13 mouse cellular contexts compared by ENCODE assay signal in the genomic region with DNA sequence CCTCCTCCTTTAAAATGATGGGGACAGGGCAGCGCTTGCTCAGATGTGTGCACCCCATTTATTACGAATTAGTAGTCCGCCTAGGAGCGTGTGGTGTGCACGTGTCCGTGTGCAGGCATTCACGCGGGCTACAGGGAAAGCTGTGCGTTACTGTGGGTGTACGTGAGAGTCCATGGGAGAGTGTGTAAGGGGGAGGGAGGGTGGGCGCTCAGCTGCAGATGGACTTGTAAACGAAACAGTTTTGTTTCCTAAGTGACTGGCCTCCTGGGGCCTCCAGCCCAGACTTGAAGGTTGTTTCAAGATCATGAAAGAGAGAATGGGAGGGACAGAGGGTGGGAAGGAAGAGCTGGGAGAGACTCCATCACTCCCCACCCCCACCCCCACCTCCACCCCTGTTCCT. TPM values are rescaled to one million over a fixed set of nuclear protein-coding genes. Genes with fewer than 3 reads are reported as not detected.
A peak's percentile ranks its signal among the peaks of the same experiment; 100 is the strongest.
DNase-seq lines count a peak whose midpoint lies in the region; ATAC-seq and TF ChIP-seq lines count a peak whose summit lies in the region.
"Had no signal": no experiment of that assay in that cellular context is flagged by ENCODE, and none has a peak within 500 bp of the region (broad histone marks: within the 10 kb centered on the region; RNA-seq: fewer than 3 reads in every experiment).

No protein-coding gene starts in this region.

- no peak for TF ChIP-seq CTCF in heart, postnatal 0 days (IDR thresholded peaks at IDR 0.05; ENCODE audit: low read depth)

- H3K4me1 ChIP-seq in heart, postnatal 0 days (ENCODE audit: control insufficient read depth, insufficient read depth): peaks cover 39% of the 10 kb centered on the region
- 0 out of 2 replicates have a peak, but pooled peaks cover 4% of the 10 kb centered on the region for H3K4me1 ChIP-seq in embryonic facial prominence, embryonic 11.5 days (ENCODE audit: control insufficient read depth, insufficient read depth, low read length)
- peaks cover 3% of the 10 kb centered on the region for H3K4me1 ChIP-seq in intestine, embryonic 16.5 days (ENCODE audit: control insufficient read depth, insufficient read depth, low read length)
- H3K4me1 ChIP-seq in neural tube, embryonic 13.5 days (replicated peaks): peaks cover 58% of the 10 kb centered on the region

- no peak overlapping the region for H3K9ac ChIP-seq in heart, postnatal 0 days (replicated peaks; ENCODE audit: low read depth, low read length)
- H3K9ac ChIP-seq in embryonic facial prominence, embryonic 11.5 days (replicated peaks; ENCODE audit: low read length): no peak overlapping the region
- no peak overlapping the region for H3K9ac ChIP-seq in intestine, embryonic 16.5 days (ENCODE audit: low read depth, low read length)
- H3K9ac ChIP-seq in neural tube, embryonic 13.5 days: no peak overlapping the region

- H3K4me2 ChIP-seq in heart, postnatal 0 days (ENCODE audit: low read depth, low read length): no peak overlapping the region
- no peak overlapping the region for H3K4me2 ChIP-seq in embryonic facial prominence, embryonic 11.5 days (ENCODE audit: low read depth, low read length)
- no peak overlapping the region for H3K4me2 ChIP-seq in intestine, embryonic 16.5 days (ENCODE audit: low read depth, low read length)
- H3K4me2 ChIP-seq in neural tube, embryonic 13.5 days: no peak overlapping the region

- intact Hi-C loops in left cerebral cortex, postnatal 25 days (cut with DNase I): loop anchor here (2.0 kb wide), 1 partner anchor 20 kb away; no protein-coding TSS in a partner anchor

- H3K27me3 ChIP-seq in heart, postnatal 0 days (ENCODE audit: control insufficient read depth, insufficient read depth, low read length): no peaks in the 10 kb centered on the region
- no peaks in the 10 kb centered on the region for H3K27me3 ChIP-seq in embryonic facial prominence, embryonic 11.5 days (ENCODE audit: control insufficient read depth, insufficient read depth, low read length)
- no peaks in the 10 kb centered on the region for H3K27me3 ChIP-seq in intestine, embryonic 16.5 days (replicated peaks; ENCODE audit: control insufficient read depth, insufficient read depth, low read length)
- H3K27me3 ChIP-seq in neural tube, embryonic 13.5 days: no peaks in the 10 kb centered on the region

- ATAC-seq in heart, postnatal 0 days (ENCODE audit: insufficient read depth, low read depth): no peak
- peak; percentile 40 for ATAC-seq in embryonic facial prominence, embryonic 11.5 days (replicated peaks; ENCODE audit: insufficient number of reproducible peaks, low FRiP score, low TSS enrichment, low read depth)
- 0 out of 2 replicates have a peak, but pooled peaks have one; percentile 19 for ATAC-seq in intestine, embryonic 16.5 days
- ATAC-seq in neural tube, embryonic 13.5 days (ENCODE audit: low read depth): peak; percentile 22; the same call in 1 of the 2 replicates

- DNase-seq in heart, postnatal 0 days (ENCODE audit: low spot score): no peak
- no peak for DNase-seq in heart, adult 9 months (ENCODE audit: low spot score in 2 of 2)
- no peak for DNase-seq in embryonic facial prominence, embryonic 11.5 days (ENCODE audit: low spot score)
- no peak for DNase-seq in left cerebral cortex, postnatal 25 days (ENCODE audit: low spot score in 2 of 2)
- DNase-seq in cerebellum, postnatal 10 days: no peak
- DNase-seq in B cell, adult 2 months: no peak
- DNase-seq: adrenal gland, adult 2 months; cerebellum, postnatal 14 days; thymus, postnatal 25 days had no signal

- TF ChIP-seq EP300 in heart, postnatal 0 days (IDR thresholded peaks at IDR 0.05; ENCODE audit: low read depth): no peak

- WGBS in heart, postnatal 0 days: 53% methylated on average over 12 of the region's 12 CpGs
- WGBS in embryonic facial prominence, embryonic 11.5 days: 42% methylated on average over 12 of the region's 12 CpGs
- 51% methylated on average over 12 of the region's 12 CpGs for WGBS in intestine, embryonic 16.5 days
- 20% methylated on average over 12 of the region's 12 CpGs for WGBS in neural tube, embryonic 13.5 days

- H3K27ac ChIP-seq in heart, postnatal 0 days (ENCODE audit: low read depth): 0 out of 2 replicates have a peak overlapping the region, but pooled peaks have one; percentile 63
- no peak overlapping the region for H3K27ac ChIP-seq in embryonic facial prominence, embryonic 11.5 days (replicated peaks; ENCODE audit: low read depth, low read length)
- H3K27ac ChIP-seq in intestine, embryonic 16.5 days (ENCODE audit: low read length): no peak overlapping the region
- 0 out of 2 replicates have a peak overlapping the region, but pooled peaks have one; percentile 18 for H3K27ac ChIP-seq in neural tube, embryonic 13.5 days (replicated peaks)

- H3K9me3 ChIP-seq in heart, postnatal 0 days (replicated peaks; ENCODE audit: control insufficient read depth, low read length): no peaks in the 10 kb centered on the region
- no peaks in the 10 kb centered on the region for H3K9me3 ChIP-seq in embryonic facial prominence, embryonic 11.5 days (replicated peaks; ENCODE audit: control insufficient read depth, low read length)
- no peaks in the 10 kb centered on the region for H3K9me3 ChIP-seq in intestine, embryonic 16.5 days (ENCODE audit: control insufficient read depth, low read length)
- H3K9me3 ChIP-seq in neural tube, embryonic 13.5 days: no peaks in the 10 kb centered on the region

- H3K4me3 ChIP-seq in heart, postnatal 0 days (ENCODE audit: low read depth, low read length): no peak overlapping the region
- no peak overlapping the region for H3K4me3 ChIP-seq in embryonic facial prominence, embryonic 11.5 days (ENCODE audit: low read depth, low read length)
- H3K4me3 ChIP-seq in intestine, embryonic 16.5 days (ENCODE audit: low read length): no peak overlapping the region
- no peak overlapping the region for H3K4me3 ChIP-seq in neural tube, embryonic 13.5 days

- H3K36me3 ChIP-seq in heart, postnatal 0 days (replicated peaks; ENCODE audit: control insufficient read depth, insufficient read depth, low read length): no peaks in the 10 kb centered on the region
- H3K36me3 ChIP-seq in embryonic facial prominence, embryonic 11.5 days (replicated peaks; ENCODE audit: control insufficient read depth, insufficient read depth, low read depth, low read length): no peaks in the 10 kb centered on the region
- H3K36me3 ChIP-seq in intestine, embryonic 16.5 days (ENCODE audit: control insufficient read depth, insufficient read depth, low read length): no peaks in the 10 kb centered on the region
- no peaks in the 10 kb centered on the region for H3K36me3 ChIP-seq in neural tube, embryonic 13.5 days

RNA-seq across cellular contexts. Expression of gene Atp1a2, which starts 3.3 kb away (rescaled TPM):
- total RNA-seq in heart, postnatal 0 days (2014; rRNA removed; ENCODE audit: low replicate concordance): 130 and 131 TPM in 2 replicates
- polyA plus RNA-seq in heart, postnatal 0 days (2015; fragmentation: Nextera tagmentation; extraction: Ambion mirVana): 27.1 and 29.0 TPM in 2 replicates
- 0.60 and 0.65 TPM in 2 replicates for polyA plus RNA-seq in embryonic facial prominence, embryonic 11.5 days (2014; fragmentation: Nextera tagmentation; extraction: Ambion mirVana)
- 3.1 and 3.2 TPM in 2 replicates for polyA plus RNA-seq in intestine, embryonic 16.5 days (2015; fragmentation: Nextera tagmentation; extraction: Ambion mirVana)
- 38.6 and 40.0 TPM in 2 replicates for polyA plus RNA-seq in neural tube, embryonic 13.5 days (2015; fragmentation: Nextera tagmentation; extraction: Ambion mirVana)
- total RNA-seq in left cerebral cortex, postnatal 25 days (2021): 100 to 1,000 TPM; 610 to 694 TPM

RNA-seq across cellular contexts. Expression of gene Kcnj9, which starts 27.9 kb away (rescaled TPM):
- not detected in 2 replicates for total RNA-seq in heart, postnatal 0 days (2014; rRNA removed; ENCODE audit: low replicate concordance)
- not detected in 2 replicates for polyA plus RNA-seq in heart, postnatal 0 days (2015; fragmentation: Nextera tagmentation; extraction: Ambion mirVana)
- polyA plus RNA-seq in embryonic facial prominence, embryonic 11.5 days (2014; fragmentation: Nextera tagmentation; extraction: Ambion mirVana): 0.54 and 0.65 TPM in 2 replicates
- not detected in 2 replicates for polyA plus RNA-seq in intestine, embryonic 16.5 days (2015; fragmentation: Nextera tagmentation; extraction: Ambion mirVana)
- polyA plus RNA-seq in neural tube, embryonic 13.5 days (2015; fragmentation: Nextera tagmentation; extraction: Ambion mirVana): 1.5 and 2.1 TPM in 2 replicates
- 100 to 1,000 TPM; 126 to 139 TPM for total RNA-seq in left cerebral cortex, postnatal 25 days (2021)
- polyA plus RNA-seq: heart, embryonic 16.5 days had no signal

RNA-seq across cellular contexts. Expression of gene Igsf8, which starts 39.7 kb away (rescaled TPM):
- 22.1 and 30.8 TPM in 2 replicates for total RNA-seq in heart, postnatal 0 days (2014; rRNA removed; ENCODE audit: low replicate concordance)
- 11.4 and 12.6 TPM in 2 replicates for polyA plus RNA-seq in heart, postnatal 0 days (2015; fragmentation: Nextera tagmentation; extraction: Ambion mirVana)
- polyA plus RNA-seq in embryonic facial prominence, embryonic 11.5 days (2014; fragmentation: Nextera tagmentation; extraction: Ambion mirVana): 30.1 and 36.7 TPM in 2 replicates
- 43.1 and 45.2 TPM in 2 replicates for polyA plus RNA-seq in intestine, embryonic 16.5 days (2015; fragmentation: Nextera tagmentation; extraction: Ambion mirVana)
- 116 and 126 TPM in 2 replicates for polyA plus RNA-seq in neural tube, embryonic 13.5 days (2015; fragmentation: Nextera tagmentation; extraction: Ambion mirVana)
- total RNA-seq in left cerebral cortex, postnatal 25 days (2021): 100 to 1,000 TPM; 232 to 242 TPM

RNA-seq across cellular contexts. Expression of gene Kcnj10, which starts 39.8 kb away (rescaled TPM):
- total RNA-seq in heart, postnatal 0 days (2014; rRNA removed; ENCODE audit: low replicate concordance): not detected in 2 replicates
- polyA plus RNA-seq in heart, postnatal 0 days (2015; fragmentation: Nextera tagmentation; extraction: Ambion mirVana): 0.03 TPM in 1 of 2 replicates, not detected in the other
- 0.07 and 0.11 TPM in 2 replicates for polyA plus RNA-seq in embryonic facial prominence, embryonic 11.5 days (2014; fragmentation: Nextera tagmentation; extraction: Ambion mirVana)
- 0.07 and 0.10 TPM in 2 replicates for polyA plus RNA-seq in intestine, embryonic 16.5 days (2015; fragmentation: Nextera tagmentation; extraction: Ambion mirVana)
- polyA plus RNA-seq in neural tube, embryonic 13.5 days (2015; fragmentation: Nextera tagmentation; extraction: Ambion mirVana): 1.9 and 2.0 TPM in 2 replicates
- total RNA-seq in left cerebral cortex, postnatal 25 days (2021): 10 to 100 TPM; 85.4 to 99.8 TPM

RNA-seq across cellular contexts. Expression of gene Atp1a4, which starts 43.0 kb away (rescaled TPM):
- not detected in 2 replicates for total RNA-seq in heart, postnatal 0 days (2014; rRNA removed; ENCODE audit: low replicate concordance)
- 0.07 TPM in 2 replicates for polyA plus RNA-seq in heart, postnatal 0 days (2015; fragmentation: Nextera tagmentation; extraction: Ambion mirVana)
- polyA plus RNA-seq in embryonic facial prominence, embryonic 11.5 days (2014; fragmentation: Nextera tagmentation; extraction: Ambion mirVana): not detected in 2 replicates
- polyA plus RNA-seq in intestine, embryonic 16.5 days (2015; fragmentation: Nextera tagmentation; extraction: Ambion mirVana): not detected in 2 replicates
- polyA plus RNA-seq in neural tube, embryonic 13.5 days (2015; fragmentation: Nextera tagmentation; extraction: Ambion mirVana): not detected in 2 replicates
- not detected for total RNA-seq in left cerebral cortex, postnatal 25 days (2021)
- polyA plus RNA-seq: frontal cortex, adult 2 months had no signal

Comparison
In these comparisons a context has a peak if more than half of its experiments do, and no peak if none do; other contexts are left out.
1. H3K27ac ChIP-seq: peak in heart, postnatal 0 days (single experiment) and neural tube, embryonic 13.5 days (single experiment); none in embryonic facial prominence, embryonic 11.5 days (single experiment) and intestine, embryonic 16.5 days (single experiment).